Mouse (Mus musculus) liver, embryonic 12.5 days (tissue): Measurements from ENCODE around the gene Igsf3. TPM values are rescaled to one million over a fixed set of nuclear protein-coding genes. Genes with fewer than 3 reads are reported as not detected.

Experiments used
- ATAC-seq: fragments of 200-750 bp; cut with Nextera tagmentation; 2 replicates; pipeline ENCODE4 v1.8.0; 2017; ENCODE audit warnings: moderate number of reproducible peaks, mild to moderate bottlenecking, moderate library complexity
- H3K27ac ChIP-seq: fragments of 300-500 bp; sonication (generic); 2 replicates; pipeline ENCODE4 v1.5.1; 2016; ENCODE audit warnings: mild to moderate bottlenecking
- H3K27me3 ChIP-seq: fragments of 300-500 bp; sonication (generic); replicated peaks from 2 replicates; pipeline ENCODE4 v1.6.1; 2016; ENCODE audit warnings: mild to moderate bottlenecking, moderate library complexity
- H3K36me3 ChIP-seq: fragments of 300-500 bp; sonication (generic); 2 replicates; pipeline ENCODE4 v1.6.1; 2016; ENCODE audit warnings: mild to moderate bottlenecking, moderate library complexity
- H3K4me1 ChIP-seq: fragments of 300-500 bp; sonication (generic); 2 replicates; pipeline ENCODE4 v1.6.1; 2016
- H3K4me2 ChIP-seq: fragments of 300-500 bp; sonication (generic); 2 replicates; pipeline ENCODE4 v1.6.1; 2016; ENCODE audit warnings: mild to moderate bottlenecking, moderate library complexity
- H3K4me3 ChIP-seq: fragments of 300-500 bp; sonication (generic); 2 replicates; pipeline ENCODE4 v1.5.1; 2016; ENCODE audit warnings: mild to moderate bottlenecking, moderate library complexity
- H3K9ac ChIP-seq: fragments of 300-500 bp; sonication (generic); 2 replicates; pipeline ENCODE4 v1.6.1; 2016; ENCODE audit warnings: mild to moderate bottlenecking, moderate library complexity
- H3K9me3 ChIP-seq: fragments of 300-500 bp; sonication (generic); replicated peaks from 2 replicates; pipeline ENCODE4 v1.6.1; 2016; ENCODE audit warnings: mild to moderate bottlenecking, moderate library complexity
- WGBS: fragments of 180-500 bp; shearing (Covaris S2); methylation state at CpG from one replicate; pipeline ENCODE4 v1.1.7; 2016; ENCODE audit not compliant: insufficient replicate concordance; 5-methylcytosine and 5-hydroxymethylcytosine counted together
- polyA plus RNA-seq: library from polyadenylated mRNA; unstranded; fragments of >200 nt; fragmentation: Nextera tagmentation; extraction: Ambion mirVana; gene quantifications from 2 replicates; pipeline ENCODE4 v1.2.1, GENCODE M21; 2016

Igsf3 gene
- polyA plus RNA-seq, 1 experiment from 2014 or later: 10.3 TPM

- 7% methylated on average over 5 of the region's 5 CpGs for WGBS
- Histone ChIP-seq H3K4me3 (peak overlapping the region; percentile 20), H3K27me3 (no peaks in the 10 kb centered on the region), H3K4me1 (peaks cover 72% of the 10 kb centered on the region), H3K27ac (peak overlapping the region; percentile 89), H3K9ac (peak overlapping the region; percentile 52), H3K9me3 (peaks cover 7% of the 10 kb centered on the region), H3K4me2 (peak overlapping the region; percentile 62), H3K36me3 (peaks cover 6% of the 10 kb centered on the region)
- ATAC-seq: peak; percentile 38
These were observed 21.2 kb upstream of the Igsf3 start for GRCm38 (mm10) chr3:101355702-101356101.

- peaks cover 7% of the 10 kb centered on the region for H3K9me3 ChIP-seq
- WGBS: 54% methylated on average over 8 of the region's 8 CpGs
- ATAC-seq: peak; percentile 68
- H3K9ac ChIP-seq: peak overlapping the region; percentile 52; the same call in 1 of the 2 replicates
- peak overlapping the region; percentile 20; the same call in 1 of the 2 replicates for H3K4me3 ChIP-seq
- peaks cover 69% of the 10 kb centered on the region for H3K4me1 ChIP-seq
- H3K36me3 ChIP-seq: peaks cover 6% of the 10 kb centered on the region
- H3K4me2 ChIP-seq: peak overlapping the region; percentile 62
- H3K27ac ChIP-seq: peak overlapping the region; percentile 89
- H3K27me3 ChIP-seq: no peaks in the 10 kb centered on the region
These were observed 20.0 kb upstream of the Igsf3 start for GRCm38 (mm10) chr3:101356583-101357553.

DNA sequence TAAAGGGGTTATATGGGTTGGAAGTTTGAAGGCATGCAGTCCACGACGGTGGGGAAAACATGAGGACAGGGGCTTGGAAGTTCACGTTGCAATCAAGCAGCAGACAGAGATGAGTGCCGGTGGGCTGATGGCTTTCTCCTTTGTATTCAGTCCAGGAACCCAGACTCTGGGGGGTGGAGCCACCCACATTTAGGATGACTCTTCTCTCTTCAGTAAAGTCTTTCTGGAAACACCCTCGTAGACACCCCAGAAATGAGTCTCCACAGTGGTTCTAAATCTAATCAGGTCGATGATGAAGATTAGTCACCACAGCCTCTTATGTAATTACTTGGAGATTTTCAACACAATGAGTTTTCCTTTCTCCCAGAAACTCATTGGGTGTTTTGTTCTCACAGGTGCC is 16.1 kb upstream of the Igsf3 start:
- no peak overlapping the region for H3K4me2 ChIP-seq
- ATAC-seq: no peak
- H3K27ac ChIP-seq: no peak overlapping the region
- H3K4me1 ChIP-seq: peaks cover 65% of the 10 kb centered on the region
- H3K9me3 ChIP-seq: no peaks in the 10 kb centered on the region
- H3K9ac ChIP-seq: no peak overlapping the region
- no peaks in the 10 kb centered on the region for H3K27me3 ChIP-seq
- H3K36me3 ChIP-seq: no peaks in the 10 kb centered on the region
- WGBS: 81% methylated on average over 6 of the region's 6 CpGs
- H3K4me3 ChIP-seq: no peak overlapping the region

DNA sequence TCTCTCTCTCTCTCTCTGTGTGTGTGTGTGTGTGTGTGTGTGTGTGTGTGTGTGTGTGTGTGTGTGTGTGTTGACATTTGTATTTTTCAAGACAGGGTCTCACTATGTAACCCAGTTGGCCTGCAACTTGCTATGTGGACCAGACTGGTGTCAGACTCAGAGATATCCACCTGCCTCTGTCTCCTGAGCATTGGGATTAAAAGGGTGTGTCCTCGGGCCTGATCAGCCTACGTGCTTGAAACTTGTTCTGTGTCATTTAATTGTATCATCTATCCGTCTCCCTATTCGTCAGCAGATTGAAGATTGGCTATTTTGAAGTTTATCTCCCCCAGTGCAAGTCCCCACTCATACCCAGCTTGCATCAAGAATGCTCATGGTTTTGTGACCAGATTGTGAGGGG is 14.5 kb upstream of the Igsf3 start:
- no peak for ATAC-seq
- no peak overlapping the region for H3K9ac ChIP-seq

DNA sequence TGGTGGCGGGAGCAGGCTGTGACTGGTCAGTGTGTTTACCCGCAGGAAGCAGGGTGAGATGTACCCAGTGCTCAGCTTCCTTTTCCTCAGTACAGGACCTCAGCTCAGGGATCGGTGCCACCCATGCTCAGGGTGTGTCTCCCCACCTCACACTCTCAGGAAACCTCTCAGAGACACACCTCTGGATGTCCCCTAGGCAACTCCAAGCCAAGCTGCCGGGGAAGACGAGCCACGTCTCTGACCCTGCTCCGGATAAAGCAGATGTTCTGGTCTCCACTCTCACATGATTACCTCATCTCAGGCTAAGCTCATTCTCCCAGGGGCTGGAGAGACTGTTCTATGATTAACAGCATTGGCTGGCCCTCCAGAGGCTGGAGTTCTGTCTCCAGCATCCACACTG is 13.3 kb upstream of the Igsf3 start:
- H3K27ac ChIP-seq: no peak overlapping the region
- ATAC-seq: no peak
- no peaks in the 10 kb centered on the region for H3K27me3 ChIP-seq
- 68% methylated on average over 7 of the region's 7 CpGs for WGBS
- H3K4me2 ChIP-seq: no peak overlapping the region
- H3K9me3 ChIP-seq: no peaks in the 10 kb centered on the region
- peaks cover 67% of the 10 kb centered on the region for H3K4me1 ChIP-seq
- no peak overlapping the region for H3K9ac ChIP-seq
- no peak overlapping the region for H3K4me3 ChIP-seq
- no peaks in the 10 kb centered on the region for H3K36me3 ChIP-seq

More for the DNA sequence above, 14.5 kb upstream of the Igsf3 start:
- no peaks in the 10 kb centered on the region for H3K36me3 ChIP-seq
- H3K4me1 ChIP-seq: peaks cover 65% of the 10 kb centered on the region
- 48% methylated on average over 4 of the region's 4 CpGs for WGBS
- H3K27me3 ChIP-seq: no peaks in the 10 kb centered on the region
- no peak overlapping the region for H3K4me3 ChIP-seq
- no peaks in the 10 kb centered on the region for H3K9me3 ChIP-seq
- no peak overlapping the region for H3K27ac ChIP-seq
- no peak overlapping the region for H3K4me2 ChIP-seq

GRCm38 (mm10) chr3:101365081-101365612 is 11.7 kb upstream of the Igsf3 start:
- Histone ChIP-seq H3K9me3 (no peaks in the 10 kb centered on the region), H3K4me1 (peaks cover 73% of the 10 kb centered on the region), H3K4me2 (no peak overlapping the region), H3K4me3 (no peak overlapping the region), H3K27ac (no peak overlapping the region), H3K9ac (no peak overlapping the region), H3K36me3 (no peaks in the 10 kb centered on the region), H3K27me3 (no peaks in the 10 kb centered on the region)
- no peak for ATAC-seq
- 64% methylated on average over 6 of the region's 6 CpGs for WGBS

- ATAC-seq: no peak
- no peaks in the 10 kb centered on the region for H3K9me3 ChIP-seq
- peak overlapping the region; percentile 40; the same call in 1 of the 2 replicates for H3K9ac ChIP-seq
- WGBS: 52% methylated on average over 9 of the region's 9 CpGs
- no peak overlapping the region for H3K4me3 ChIP-seq
- H3K36me3 ChIP-seq: no peaks in the 10 kb centered on the region
- H3K4me1 ChIP-seq: peaks cover 73% of the 10 kb centered on the region
- no peak overlapping the region for H3K4me2 ChIP-seq
- peak overlapping the region; percentile 85 for H3K27ac ChIP-seq
- no peaks in the 10 kb centered on the region for H3K27me3 ChIP-seq
These were observed 11.0 kb upstream of the Igsf3 start for GRCm38 (mm10) chr3:101365911-101366310.

GRCm38 (mm10) chr3:101367372-101367771 is 9.5 kb upstream of the Igsf3 start:
- H3K4me3 ChIP-seq: peak overlapping the region; percentile 23
- peak; percentile 91 for ATAC-seq
- H3K9ac ChIP-seq: peak overlapping the region; percentile 54
- no peaks in the 10 kb centered on the region for H3K9me3 ChIP-seq
- whole genome bisulfite sequencing: 4% methylated on average over 11 of the region's 11 CpGs
- H3K4me1 ChIP-seq: peaks cover 76% of the 10 kb centered on the region
- no peaks in the 10 kb centered on the region for H3K27me3 ChIP-seq
- peak overlapping the region; percentile 85 for H3K27ac ChIP-seq
- peak overlapping the region; percentile 60 for H3K4me2 ChIP-seq
- no peaks in the 10 kb centered on the region for H3K36me3 ChIP-seq

DNA sequence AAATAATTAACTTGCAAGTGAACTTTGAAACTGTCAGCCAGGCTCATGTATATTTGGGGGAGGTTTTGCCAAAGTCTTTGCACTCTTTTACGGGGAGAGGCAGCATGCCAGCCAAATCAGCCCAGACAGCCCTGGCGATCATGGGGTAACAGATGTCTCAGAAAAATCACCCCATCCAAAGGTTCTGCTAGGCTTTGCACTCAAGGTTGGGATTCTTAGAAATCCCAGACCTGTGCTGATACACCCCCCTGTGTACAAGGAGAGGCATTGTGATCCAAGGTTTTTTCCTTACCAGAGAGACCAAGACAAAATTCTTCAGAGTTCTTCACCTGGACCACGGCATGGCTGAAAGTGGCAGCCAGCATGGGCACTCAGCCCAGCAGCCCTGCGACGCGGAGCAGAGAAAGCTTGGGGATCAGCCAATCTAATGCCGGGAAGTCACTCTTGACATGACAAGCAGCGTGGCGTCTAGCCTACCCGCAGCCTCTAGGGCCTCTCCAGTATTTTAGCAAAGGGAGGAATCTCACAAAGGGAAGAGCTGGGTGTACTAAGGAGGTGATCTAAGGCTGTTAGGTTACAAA is 7.5 kb upstream of the Igsf3 start:
- WGBS: 65% methylated on average over 10 of the region's 10 CpGs
- Histone ChIP-seq H3K4me1 (peaks cover 85% of the 10 kb centered on the region), H3K27ac (no peak overlapping the region), H3K27me3 (no peaks in the 10 kb centered on the region), H3K4me3 (no peak overlapping the region), H3K36me3 (no peaks in the 10 kb centered on the region), H3K9me3 (no peaks in the 10 kb centered on the region), H3K9ac (no peak overlapping the region), H3K4me2 (no peak overlapping the region)
- ATAC-seq: no peak

DNA sequence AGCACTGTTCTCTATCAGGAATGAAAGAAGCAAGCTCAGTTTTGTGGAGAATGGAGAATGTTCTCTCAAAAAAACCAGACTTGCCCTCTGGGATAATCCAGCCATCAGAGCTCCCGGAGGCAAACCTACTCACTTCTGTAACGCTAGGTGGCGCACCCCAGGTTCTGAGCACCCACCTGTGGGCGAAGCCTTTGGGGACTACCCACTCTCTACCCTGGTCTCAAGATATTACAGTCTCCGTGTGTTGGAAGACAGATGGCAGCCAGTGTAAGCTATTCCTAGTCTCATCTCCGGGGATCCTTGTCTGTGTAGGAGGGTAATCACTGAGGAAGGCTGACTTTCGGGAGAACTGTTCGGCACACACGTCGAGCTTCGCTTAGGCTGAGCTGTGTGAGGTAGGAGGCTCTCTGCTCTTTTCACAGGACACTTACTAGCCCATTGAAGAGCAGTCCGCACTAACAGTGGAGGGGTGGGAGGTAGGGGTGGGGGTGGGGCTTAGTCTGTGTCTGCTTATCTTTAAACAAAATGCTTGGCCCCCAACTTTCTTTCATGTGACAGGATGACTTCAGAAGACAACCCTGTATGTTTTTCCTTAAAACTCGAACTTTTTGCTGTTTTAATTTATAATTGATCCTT is 4.4 kb upstream of the Igsf3 start:
- H3K4me2 ChIP-seq: peak overlapping the region; percentile 70
- H3K4me1 ChIP-seq: peaks cover 86% of the 10 kb centered on the region
- no peaks in the 10 kb centered on the region for H3K27me3 ChIP-seq
- H3K36me3 ChIP-seq: no peaks in the 10 kb centered on the region
- no peaks in the 10 kb centered on the region for H3K9me3 ChIP-seq
- peak overlapping the region; percentile 63 for H3K9ac ChIP-seq
- ATAC-seq: peak; percentile 71
- 18% methylated on average over 13 of the region's 13 CpGs for WGBS
- peak overlapping the region; percentile 73 for H3K27ac ChIP-seq
- H3K4me3 ChIP-seq: peak overlapping the region; percentile 41

GRCm38 (mm10) chr3:101377256-101378024 is 557 bp downstream of the Igsf3 start:
- Histone ChIP-seq H3K9me3 (no peaks in the 10 kb centered on the region), H3K4me3 (peak overlapping the region; percentile 79), H3K27ac (peak overlapping the region; percentile 75), H3K36me3 (peaks cover 4% of the 10 kb centered on the region; the same call in 1 of the 2 replicates), H3K27me3 (no peaks in the 10 kb centered on the region; the same call in 1 of the 2 replicates), H3K9ac (peak overlapping the region; percentile 83), H3K4me1 (peaks cover 90% of the 10 kb centered on the region), H3K4me2 (peak overlapping the region; percentile 97)
- peak; percentile 45; the same call in 1 of the 2 replicates for ATAC-seq
- WGBS: under 1% methylated on average over 62 of the region's 62 CpGs
